Mouse (Mus musculus) heart, postnatal 14 days (tissue): Measurements from ENCODE around the gene 2610507B11Rik. TPM values are rescaled to one million over a fixed set of nuclear protein-coding genes. Genes with fewer than 3 reads are reported as not detected.

Source experiments
- DNase-seq, 2 experiments: peaks; one replicate each; pipeline ENCODE4 v3.0.0; 2021 to 2022
- intact Hi-C: fragments of 180-260 bp; cut with DNase I; formaldehyde crosslinking; loops from one replicate; pipeline ENCODE4 v1.15.1; 2025
- total RNA-seq, 2 experiments: library from RNA; stranded (reverse); gene quantifications; 2 replicates each; pipeline ENCODE4 v1.2.3; 2021

Gene 2610507B11Rik
- total RNA-seq, 2 experiments from 2014 or later, result 184 to 186 TPM

DNA sequence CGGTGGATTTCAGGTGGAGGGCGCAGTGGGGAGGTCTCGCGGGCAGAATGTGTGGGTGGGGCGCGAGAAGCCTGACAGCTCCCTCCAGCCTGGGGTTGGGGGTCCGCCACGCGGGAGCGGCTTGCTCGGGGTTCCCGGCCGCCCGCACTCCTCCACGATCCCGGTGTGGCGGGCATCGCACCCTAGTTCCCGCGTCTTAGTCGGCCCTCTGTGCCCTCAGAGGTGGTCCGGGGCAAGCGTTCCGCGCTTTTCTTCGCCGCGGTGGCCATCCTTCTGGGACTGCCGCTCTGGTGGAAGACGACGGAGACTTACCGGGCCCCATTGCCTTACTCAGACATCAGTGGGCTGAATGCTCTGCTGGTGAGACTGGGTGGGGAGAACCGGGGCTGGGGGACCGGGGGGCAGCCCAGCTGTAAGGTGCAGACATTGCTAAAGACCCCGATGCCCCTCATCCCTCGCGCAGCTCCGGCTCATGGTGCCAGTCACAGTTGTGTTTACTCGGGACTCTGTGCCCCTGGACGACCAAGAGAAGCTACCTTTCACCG, 67.0 kb downstream of the 2610507B11Rik start:
- no peak for DNase-seq
- intact Hi-C loops, result no loop called here

DNA sequence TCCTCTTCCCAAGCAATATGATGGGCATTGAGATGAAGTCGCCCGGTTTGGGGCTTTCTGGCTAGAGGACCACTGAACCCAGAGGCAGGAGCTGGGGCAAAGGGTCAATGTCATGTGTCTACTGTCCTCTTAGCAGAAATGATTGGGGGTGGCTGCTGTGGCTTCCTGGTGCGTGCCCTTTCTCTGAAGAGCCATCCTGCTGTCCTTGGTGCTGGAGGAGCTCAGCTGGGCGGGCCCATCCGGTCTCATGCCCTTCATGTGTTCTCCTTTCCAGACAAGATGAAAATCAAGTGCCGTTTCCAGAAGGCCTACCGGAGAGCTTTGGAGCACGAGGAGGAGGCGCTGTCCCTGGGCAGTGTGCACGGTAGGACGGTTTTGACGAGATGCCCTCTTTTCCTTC, 71.1 kb downstream of the 2610507B11Rik start:
- DNase-seq, result no peak
- intact Hi-C loops, result no loop called here

DNA sequence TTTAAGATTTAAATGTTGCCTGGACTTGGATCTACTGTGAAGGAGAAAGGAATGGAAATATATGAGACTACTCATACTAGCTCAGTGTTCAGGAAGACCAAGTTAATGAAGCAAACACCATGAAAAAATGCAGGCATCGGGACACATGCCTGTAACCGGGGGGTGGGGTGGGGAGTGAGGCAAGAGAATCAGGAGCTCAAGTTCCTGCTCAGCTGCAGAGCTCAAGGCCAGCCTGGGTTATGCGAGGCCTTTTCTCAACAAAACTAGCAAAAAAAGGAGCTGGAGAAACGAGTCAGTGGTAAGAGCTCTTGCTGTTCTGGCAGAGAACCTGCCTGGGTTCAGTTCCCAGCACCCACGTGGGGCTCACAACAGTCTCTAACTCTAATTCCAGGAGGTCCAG, 72.4 kb downstream of the 2610507B11Rik start:
- intact Hi-C loops, result no loop called here
- DNase-seq, result no peak

DNA sequence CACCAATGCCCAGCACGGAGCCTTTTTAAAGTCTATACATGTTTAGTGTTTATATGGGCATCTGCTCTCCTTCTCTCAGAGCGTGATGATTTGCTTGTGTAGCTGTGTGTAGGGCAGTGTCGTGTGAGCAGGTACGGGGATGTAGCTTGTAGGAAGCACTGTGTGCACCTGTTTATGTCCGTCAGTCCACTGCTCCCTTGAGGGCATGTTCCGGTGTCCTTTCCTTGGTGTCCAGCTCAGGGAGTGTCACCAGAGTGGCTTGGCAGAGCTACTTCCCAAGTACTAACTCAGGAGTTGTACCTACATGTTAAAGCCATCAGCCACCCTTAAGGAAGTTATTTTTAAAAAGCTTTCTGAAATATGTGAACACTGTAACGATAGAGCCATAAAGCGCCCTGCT, 75.5 kb downstream of the 2610507B11Rik start:
- no peak for DNase-seq
- intact Hi-C loops, result no loop called here

Other genes with a start within 250 kb of the 2610507B11Rik start
- 1 to 10 TPM; 3.8 to 3.9 TPM for gene Dhrs13, start 229.5 kb upstream of the 2610507B11Rik start, total RNA-seq
- gene Flot2, start 223.8 kb upstream of the 2610507B11Rik start, total RNA-seq, result 10 to 100 TPM; 66.2 to 69.1 TPM
- 10 to 100 TPM; 22.2 to 25.6 TPM for gene Eral1, start 181.4 kb upstream of the 2610507B11Rik start, total RNA-seq
- gene Fam222b, start 167.1 kb upstream of the 2610507B11Rik start, total RNA-seq, result 10 to 100 TPM; 14.4 to 14.6 TPM
- gene Traf4, start 96.2 kb upstream of the 2610507B11Rik start, total RNA-seq, result 10 to 100 TPM; 10.3 to 11.2 TPM
- gene Nek8, start 85.1 kb upstream of the 2610507B11Rik start, total RNA-seq, result 1 to 10 TPM; 4.8 to 6.2 TPM
- 1 to 10 TPM; 6.5 to 7.6 TPM for gene Tlcd1, start 85.0 kb upstream of the 2610507B11Rik start, total RNA-seq
- 100 to 1,000 TPM; 776 to 812 TPM for gene Rpl23a, start 78.2 kb upstream of the 2610507B11Rik start, total RNA-seq
- 10 to 100 TPM; 14.2 to 17.8 TPM for gene Rab34, start 73.3 kb upstream of the 2610507B11Rik start, total RNA-seq
- 1 to 10 TPM in 1 of 2 experiments, under 1 TPM in 1; 0.76 to 2.6 TPM for gene Proca1, start 68.4 kb upstream of the 2610507B11Rik start, total RNA-seq
- 10 to 100 TPM; 49.8 to 51.3 TPM for gene Sdf2, start 16.0 kb upstream of the 2610507B11Rik start, total RNA-seq
- gene Supt6, start 15.8 kb upstream of the 2610507B11Rik start, total RNA-seq, result 10 to 100 TPM; 29.6 to 31.7 TPM
- gene BC030499, start 29.1 kb downstream of the 2610507B11Rik start, total RNA-seq, result 1 to 10 TPM in 1 of 2 experiments, under 1 TPM in 1; 0.90 to 1.9 TPM
- gene Spag5, start 39.8 kb downstream of the 2610507B11Rik start, total RNA-seq, result 1 to 10 TPM; 2.2 to 4.2 TPM
- gene Aldoc, start 61.2 kb downstream of the 2610507B11Rik start, total RNA-seq, result 1 to 10 TPM in 1 of 2 experiments, under 1 TPM in 1; 0.54 to 1.0 TPM
- gene Pigs, start 66.7 kb downstream of the 2610507B11Rik start, total RNA-seq, result 10 to 100 TPM; 23.5 to 23.9 TPM
- 1 to 10 TPM; 5.9 to 6.3 TPM for gene Unc119, start 81.7 kb downstream of the 2610507B11Rik start, total RNA-seq
- under 1 TPM in 1 of 2 experiments, not detected in 1; 0.24 TPM for gene Foxn1, start 124.8 kb downstream of the 2610507B11Rik start, total RNA-seq
- gene Slc13a2, start 160.5 kb downstream of the 2610507B11Rik start, total RNA-seq, result not detected
- 1 to 10 TPM; 2.3 to 3.1 TPM for gene Slc46a1, start 203.9 kb downstream of the 2610507B11Rik start, total RNA-seq
- under 1 TPM; 0.37 to 0.79 TPM for gene Sarm1, start 236.0 kb downstream of the 2610507B11Rik start, total RNA-seq
- 10 to 100 TPM; 32.0 to 36.5 TPM for gene Vtn, start 237.3 kb downstream of the 2610507B11Rik start, total RNA-seq
- not detected for gene Sebox, start 241.7 kb downstream of the 2610507B11Rik start, total RNA-seq